Mouse (Mus musculus): ENCODE measurements around the gene Ccdc97.

GRCm38 (mm10) chr7:25704716-25705364 lies 14.0 kb downstream of the Ccdc97 start:
- no peak for TF ChIP-seq TAL1 (IDR thresholded peaks at IDR 0.05; ENCODE audit: low read length)
- TF ChIP-seq GATA1 (IDR thresholded peaks at IDR 0.05; ENCODE audit: low read length): no peak

All from erythroblast, embryonic 14.5 days (primary cell).